Mouse (Mus musculus) heart, embryonic 13.5 days (tissue): ENCODE measurements around the gene Thsd7a. TPM values are rescaled to one million over a fixed set of nuclear protein-coding genes. Genes with fewer than 3 reads are reported as not detected.

Experiments used
- ATAC-seq: fragments of 200-750 bp; cut with Nextera tagmentation; 2 replicates; pipeline ENCODE4 v1.8.0; 2017; ENCODE audit warnings: moderate TSS enrichment; ENCODE audit not compliant: insufficient number of reproducible peaks, low FRiP score, low TSS enrichment; ENCODE audit errors: extremely low read depth
- H3K27ac ChIP-seq: fragments of 300-500 bp; sonication (generic); replicated peaks from 2 replicates; pipeline ENCODE4 v1.5.1; 2015; ENCODE audit warnings: moderate library complexity, mild to moderate bottlenecking, inconsistent platforms
- H3K27me3 ChIP-seq: fragments of 300-500 bp; sonication (generic); replicated peaks from 2 replicates; pipeline ENCODE4 v1.6.1; 2015; ENCODE audit warnings: mild to moderate bottlenecking, inconsistent platforms
- H3K36me3 ChIP-seq: fragments of 300-500 bp; sonication (generic); 2 replicates; pipeline ENCODE4 v1.6.1; 2015; ENCODE audit warnings: mild to moderate bottlenecking, inconsistent platforms
- H3K4me1 ChIP-seq: fragments of 300-500 bp; sonication (generic); 2 replicates; pipeline ENCODE4 v1.6.1; 2015; ENCODE audit warnings: inconsistent platforms
- H3K4me2 ChIP-seq: fragments of 300-500 bp; sonication (generic); 2 replicates; pipeline ENCODE4 v1.6.1; 2015; ENCODE audit warnings: inconsistent platforms, mild to moderate bottlenecking, moderate library complexity
- H3K4me3 ChIP-seq: fragments of 300-500 bp; sonication (generic); 2 replicates; pipeline ENCODE4 v1.5.1; 2015; ENCODE audit warnings: moderate library complexity, mild to moderate bottlenecking, inconsistent platforms
- H3K9ac ChIP-seq: fragments of 300-500 bp; sonication (generic); 2 replicates; pipeline ENCODE4 v1.6.1; 2015; ENCODE audit warnings: inconsistent platforms, mild to moderate bottlenecking, moderate library complexity
- H3K9me3 ChIP-seq: fragments of 300-500 bp; sonication (generic); 2 replicates; pipeline ENCODE4 v1.6.1; 2016; ENCODE audit warnings: inconsistent platforms
- WGBS: fragments of 180-500 bp; shearing (Covaris S2); methylation state at CpG from one replicate; pipeline ENCODE4 v1.1.7; 2015; ENCODE audit warnings: mixed read lengths; 5-methylcytosine and 5-hydroxymethylcytosine counted together
- polyA plus RNA-seq: library from polyadenylated mRNA; unstranded; fragments of >200 nt; fragmentation: Nextera tagmentation; extraction: Ambion mirVana; gene quantifications from 2 replicates; pipeline ENCODE4 v1.2.1, GENCODE M21; 2015

Gene Thsd7a
- polyA plus RNA-seq, result 3.0 and 3.6 TPM in 2 replicates

DNA sequence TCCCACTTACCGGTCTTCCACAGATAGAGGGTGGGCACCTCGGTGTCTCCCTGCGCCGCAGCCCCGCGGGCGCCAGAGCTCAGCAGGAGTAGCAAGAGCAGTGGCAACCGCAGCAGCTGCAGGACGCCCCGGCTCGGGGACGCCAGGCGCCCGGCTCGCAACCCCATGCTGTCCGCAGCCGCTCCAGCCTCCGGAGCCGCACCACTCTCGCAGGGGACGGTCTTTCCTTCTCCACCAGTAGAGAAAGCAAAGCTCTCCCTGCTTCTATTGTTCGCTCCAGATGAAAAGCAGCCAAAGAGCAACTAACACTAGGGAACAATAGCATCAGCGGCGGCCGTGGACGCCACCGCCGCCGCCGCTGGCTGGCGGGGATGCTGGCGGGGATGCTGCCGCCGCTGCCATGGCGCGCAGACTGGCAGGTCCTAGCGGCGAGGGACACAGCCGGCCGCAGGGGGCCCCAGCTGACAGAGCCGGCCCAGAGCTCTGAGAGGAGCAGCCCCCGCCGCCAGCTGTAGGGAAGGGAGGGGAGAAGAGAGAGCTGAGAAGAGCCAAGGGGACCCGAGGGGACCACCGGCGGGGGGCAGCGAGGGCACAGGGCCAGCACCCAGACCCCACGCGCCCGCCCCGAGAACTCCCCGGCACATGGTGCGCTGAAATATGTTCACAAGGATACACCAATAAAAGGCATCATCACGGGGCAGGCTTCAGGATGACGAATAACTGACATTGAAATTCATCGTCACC is at the start of gene Thsd7a:
Gene Thsd7a (minus strand): TSS at position 624 of the 744 bp plus-strand sequence.
- ATAC-seq, result peak; percentile 46; the same call in 1 of the 2 replicates
- Histone ChIP-seq H3K27me3 (no peaks in the 10 kb centered on the region), H3K4me1 (peaks cover 7% of the 10 kb centered on the region), H3K4me2 (peak within 1 kb of the TSS; percentile 91), H3K9me3 (no peaks in the 10 kb centered on the region), H3K9ac (peak within 1 kb of the TSS; percentile 81), H3K27ac (peak within 1 kb of the TSS; percentile 68), H3K36me3 (no peaks in the 10 kb centered on the region), H3K4me3 (peak within 1 kb of the TSS; percentile 72)
- WGBS, result under 1% methylated on average over 56 of the region's 56 CpGs

GRCm38 (mm10) chr6:12787129-12787528 is 37.9 kb upstream of the Thsd7a start:
- Histone ChIP-seq H3K27me3 (no peaks in the 10 kb centered on the region), H3K4me1 (no peaks in the 10 kb centered on the region), H3K9me3 (no peaks in the 10 kb centered on the region), H3K36me3 (no peaks in the 10 kb centered on the region), H3K4me3 (no peak overlapping the region), H3K27ac (no peak overlapping the region), H3K9ac (no peak overlapping the region), H3K4me2 (no peak overlapping the region)
- WGBS, result 58% methylated on average over 2 of the region's 2 CpGs
- ATAC-seq, result no peak

- Histone ChIP-seq H3K9ac (no peak overlapping the region), H3K4me1 (no peaks in the 10 kb centered on the region), H3K4me3 (no peak overlapping the region), H3K4me2 (no peak overlapping the region), H3K27me3 (no peaks in the 10 kb centered on the region), H3K36me3 (no peaks in the 10 kb centered on the region), H3K27ac (no peak overlapping the region), H3K9me3 (no peaks in the 10 kb centered on the region)
- WGBS, result 61% methylated on average over 2 of the region's 2 CpGs
- no peak for ATAC-seq
Measured at GRCm38 (mm10) chr6:12786378-12786982, 37.3 kb upstream of the Thsd7a start.

GRCm38 (mm10) chr6:12784918-12785618 is 35.9 kb upstream of the Thsd7a start:
- 77% methylated on average over 8 of the region's 8 CpGs for WGBS
- Histone ChIP-seq H3K9me3 (no peaks in the 10 kb centered on the region), H3K4me3 (no peak overlapping the region), H3K36me3 (no peaks in the 10 kb centered on the region), H3K27me3 (no peaks in the 10 kb centered on the region), H3K4me2 (no peak overlapping the region), H3K4me1 (no peaks in the 10 kb centered on the region), H3K27ac (no peak overlapping the region), H3K9ac (no peak overlapping the region)
- no peak for ATAC-seq

DNA sequence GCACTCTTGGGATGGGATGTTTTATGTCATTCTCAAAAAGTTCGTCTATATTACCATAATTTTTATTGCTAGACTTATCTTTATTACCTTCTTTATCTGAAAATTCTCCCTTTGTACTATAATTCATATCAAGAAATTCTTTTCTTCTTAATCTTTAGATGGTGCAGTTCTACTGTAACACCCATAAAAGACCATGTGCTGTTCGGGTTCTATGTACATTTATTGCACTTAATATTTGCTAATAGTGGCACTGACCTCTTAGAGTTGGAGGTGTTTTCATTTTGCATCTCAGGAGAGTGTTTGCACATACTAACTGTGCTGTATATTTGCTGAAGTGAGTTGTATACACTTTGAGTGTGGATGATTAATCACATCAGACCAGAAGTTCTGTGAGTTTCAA is 23.6 kb upstream of the Thsd7a start:
- Histone ChIP-seq H3K4me3 (no peak overlapping the region), H3K27me3 (no peaks in the 10 kb centered on the region), H3K4me2 (no peak overlapping the region), H3K9me3 (no peaks in the 10 kb centered on the region), H3K4me1 (no peaks in the 10 kb centered on the region), H3K36me3 (no peaks in the 10 kb centered on the region), H3K27ac (no peak overlapping the region), H3K9ac (no peak overlapping the region)
- no peak for ATAC-seq
- 57% methylated on average over 2 of the region's 2 CpGs for WGBS

DNA sequence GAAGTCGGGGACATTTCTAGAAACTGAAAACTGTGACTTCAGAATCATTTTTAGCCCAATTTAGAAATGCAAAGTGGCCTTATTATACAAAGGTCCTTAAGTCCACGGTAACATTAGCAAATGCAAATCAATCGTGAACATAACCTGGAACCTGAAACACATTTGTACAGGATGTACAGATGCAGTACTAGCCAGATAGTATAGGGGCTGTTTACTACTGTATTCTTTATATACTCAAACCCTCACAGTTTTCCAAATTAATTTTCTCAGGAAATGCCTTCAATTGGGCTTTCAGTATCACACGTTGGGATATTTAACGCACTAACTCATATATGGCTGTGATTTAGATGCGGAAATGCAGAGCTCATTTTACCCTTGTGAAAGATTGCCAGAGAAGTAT is 16.0 kb upstream of the Thsd7a start:
- Histone ChIP-seq H3K9ac (no peak overlapping the region), H3K4me1 (no peaks in the 10 kb centered on the region), H3K27me3 (no peaks in the 10 kb centered on the region), H3K36me3 (no peaks in the 10 kb centered on the region), H3K9me3 (no peaks in the 10 kb centered on the region), H3K4me2 (no peak overlapping the region), H3K27ac (no peak overlapping the region), H3K4me3 (no peak overlapping the region)
- no peak for ATAC-seq
- 76% methylated on average over 6 of the region's 6 CpGs for WGBS

DNA sequence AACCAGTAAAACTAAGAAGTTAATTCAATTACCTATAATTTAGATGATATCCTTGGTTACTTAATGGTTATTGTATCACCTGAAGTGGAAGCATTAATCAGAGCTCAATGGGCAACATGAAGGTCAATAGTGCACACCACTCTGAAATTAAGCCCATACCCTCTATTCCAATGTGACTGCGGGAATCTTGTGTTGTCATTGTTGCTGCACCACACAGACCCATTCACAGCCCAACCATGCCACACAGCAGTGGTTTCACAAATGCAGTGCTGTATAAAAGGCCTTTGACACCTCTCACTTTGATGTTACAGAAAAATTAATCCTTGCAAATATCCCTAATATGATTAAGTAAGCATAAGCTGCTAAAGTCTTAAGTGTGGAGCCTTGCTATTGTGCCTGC is 15.4 kb upstream of the Thsd7a start:
- H3K36me3 ChIP-seq, result no peaks in the 10 kb centered on the region
- no peak overlapping the region for H3K4me2 ChIP-seq
- no peak overlapping the region for H3K4me3 ChIP-seq
- ATAC-seq, result no peak
- no peak overlapping the region for H3K9ac ChIP-seq
- 89% methylated on average over 1 of the region's 1 CpGs for WGBS
- no peaks in the 10 kb centered on the region for H3K9me3 ChIP-seq
- H3K27ac ChIP-seq, result no peak overlapping the region
- no peaks in the 10 kb centered on the region for H3K27me3 ChIP-seq
- H3K4me1 ChIP-seq, result no peaks in the 10 kb centered on the region

GRCm38 (mm10) chr6:12763816-12764215 is 14.6 kb upstream of the Thsd7a start:
- Histone ChIP-seq H3K27ac (no peak overlapping the region), H3K4me3 (no peak overlapping the region), H3K9me3 (no peaks in the 10 kb centered on the region), H3K27me3 (no peaks in the 10 kb centered on the region), H3K36me3 (no peaks in the 10 kb centered on the region), H3K4me2 (no peak overlapping the region), H3K4me1 (no peaks in the 10 kb centered on the region), H3K9ac (no peak overlapping the region)
- 83% methylated on average over 3 of the region's 3 CpGs for WGBS
- ATAC-seq, result no peak

DNA sequence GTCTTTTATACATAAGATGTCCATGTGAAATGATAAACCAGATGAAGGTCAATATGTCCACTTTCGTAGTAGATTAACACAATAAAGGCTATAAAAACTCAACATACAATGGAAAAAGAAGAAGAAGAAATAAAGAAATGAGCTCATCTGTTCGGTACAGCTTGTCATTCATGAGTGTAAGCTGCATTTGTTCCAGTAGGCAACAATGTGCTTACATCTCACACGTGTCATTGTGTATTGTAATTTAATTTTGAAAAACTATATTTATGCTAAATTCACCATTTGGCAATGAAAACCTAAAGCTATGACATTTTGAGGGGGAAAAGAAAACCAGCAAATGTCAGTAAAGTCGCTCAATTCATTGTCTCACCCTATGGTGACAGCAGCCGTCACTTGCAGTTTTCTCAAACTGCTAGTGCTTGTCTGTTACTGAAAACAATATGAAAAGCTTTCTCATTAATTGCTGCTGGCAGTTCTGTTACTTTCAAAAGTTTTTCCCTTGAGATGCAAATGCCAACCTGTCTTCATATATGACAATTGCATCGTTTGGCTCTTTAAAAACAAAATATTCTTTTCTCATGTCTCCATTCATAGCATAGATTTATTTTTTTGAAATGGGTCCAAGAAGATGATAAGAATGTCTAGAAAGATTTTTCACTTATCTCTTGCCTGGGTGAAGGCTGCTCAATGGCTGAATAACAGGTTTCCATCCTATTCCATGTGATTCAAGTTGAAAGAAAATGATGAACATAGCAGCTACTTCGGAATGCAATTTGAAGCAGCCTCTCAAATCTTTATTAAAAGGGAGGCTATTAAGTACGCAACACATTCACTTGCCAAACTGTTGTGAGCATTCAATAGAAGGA is 10.4 kb upstream of the Thsd7a start:
- Histone ChIP-seq H3K4me2 (no peak overlapping the region), H3K36me3 (no peaks in the 10 kb centered on the region), H3K9ac (no peak overlapping the region), H3K4me1 (no peaks in the 10 kb centered on the region), H3K27me3 (no peaks in the 10 kb centered on the region), H3K27ac (no peak overlapping the region), H3K4me3 (no peak overlapping the region), H3K9me3 (0 out of 2 replicates have a peak, but pooled peaks cover 3% of the 10 kb centered on the region)
- no peak for ATAC-seq
- 72% methylated on average over 8 of the region's 8 CpGs for WGBS

GRCm38 (mm10) chr6:12752297-12752696 is 3.1 kb upstream of the Thsd7a start:
- ATAC-seq, result no peak
- H3K9ac ChIP-seq, result no peak overlapping the region
- H3K36me3 ChIP-seq, result no peaks in the 10 kb centered on the region

DNA sequence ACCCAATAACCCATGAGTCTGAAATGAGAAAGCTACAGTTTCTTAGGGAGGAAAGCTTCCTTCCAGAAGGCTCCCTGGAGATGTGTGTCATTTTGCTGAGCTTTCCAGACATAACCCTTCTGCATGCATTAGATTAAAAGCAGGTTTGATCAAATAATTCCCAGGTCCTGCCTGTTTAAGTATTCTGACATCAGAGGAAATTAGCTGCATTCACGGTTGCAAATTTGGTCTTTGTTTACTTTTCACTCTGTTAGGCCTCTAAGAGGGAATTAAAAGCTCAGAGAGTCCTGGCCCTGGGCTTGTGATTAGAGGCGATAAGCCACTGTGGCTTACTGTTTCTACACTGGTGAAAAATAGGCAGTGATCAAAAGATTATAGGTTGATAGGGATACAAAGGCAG is 1.2 kb upstream of the Thsd7a start:
- no peaks in the 10 kb centered on the region for H3K9me3 ChIP-seq
- no peak overlapping the region for H3K4me3 ChIP-seq
- no peak overlapping the region for H3K27ac ChIP-seq
- peaks cover 7% of the 10 kb centered on the region for H3K4me1 ChIP-seq
- H3K4me2 ChIP-seq, result no peak overlapping the region
- no peaks in the 10 kb centered on the region for H3K27me3 ChIP-seq
- no peak overlapping the region for H3K9ac ChIP-seq
- H3K36me3 ChIP-seq, result no peaks in the 10 kb centered on the region
- no peak for ATAC-seq
- WGBS, result 44% methylated on average over 2 of the region's 2 CpGs

More at GRCm38 (mm10) chr6:12752297-12752696, 3.1 kb upstream of the Thsd7a start:
- H3K4me1 ChIP-seq, result peaks cover 7% of the 10 kb centered on the region
- H3K9me3 ChIP-seq, result 0 out of 2 replicates have a peak, but pooled peaks cover 3% of the 10 kb centered on the region
- no peak overlapping the region for H3K4me2 ChIP-seq
- no peak overlapping the region for H3K27ac ChIP-seq
- no peak overlapping the region for H3K4me3 ChIP-seq
- no peaks in the 10 kb centered on the region for H3K27me3 ChIP-seq
